Comparison of ENCODE assay signal across 9 mouse cellular contexts in genomic region chr5:100030069-100030468, GRCm38 (mm10). TPM values are rescaled to one million over a fixed set of nuclear protein-coding genes. Genes with fewer than 3 reads are reported as not detected.
A peak's percentile ranks its signal among the peaks of the same experiment; 100 is the strongest.
DNase-seq lines count a peak whose midpoint lies in the region; ATAC-seq and TF ChIP-seq lines count a peak whose summit lies in the region.
"Had no signal": no experiment of that assay in that cellular context is flagged by ENCODE, and none has a peak within 500 bp of the region (broad histone marks: within the 10 kb centered on the region; RNA-seq: fewer than 3 reads in every experiment).

No protein-coding gene starts in this region.

- DNase-seq in forebrain, embryonic 11.5 days (ENCODE audit: low spot score) = no peak
- no peak for DNase-seq in forebrain, embryonic 10.5 days (ENCODE audit: extremely low spot score, low spot score)
- DNase-seq in midbrain, embryonic 11.5 days (ENCODE audit: low spot score, missing footprints) = no peak
- DNase-seq in midbrain, embryonic 10.5 days (ENCODE audit: low spot score) = no peak
- DNase-seq in right cerebral cortex, postnatal 4 days = peak; percentile 34
- DNase-seq in ovary, postnatal 36 days (ENCODE audit: low spot score) = no peak
- DNase-seq in urinary bladder, postnatal 14 days (ENCODE audit: low spot score) = no peak
- DNase-seq: liver, embryonic 13.5 days had no signal

- no peaks in the 10 kb centered on the region; the same call in 1 of the 2 replicates for H3K4me1 ChIP-seq in forebrain, embryonic 11.5 days (replicated peaks; ENCODE audit: control insufficient read depth, insufficient read depth, low read length)
- no peaks in the 10 kb centered on the region for H3K4me1 ChIP-seq in forebrain, embryonic 10.5 days
- 0 out of 2 replicates have a peak, but pooled peaks cover 3% of the 10 kb centered on the region for H3K4me1 ChIP-seq in midbrain, embryonic 11.5 days (ENCODE audit: control insufficient read depth, insufficient read depth, low read length)
- H3K4me1 ChIP-seq in midbrain, embryonic 10.5 days = no peaks in the 10 kb centered on the region
- H3K4me1 ChIP-seq in intestine, postnatal 0 days (replicated peaks; ENCODE audit: control insufficient read depth, insufficient read depth, low read length) = no peaks in the 10 kb centered on the region

- H3K36me3 ChIP-seq in forebrain, embryonic 11.5 days (ENCODE audit: control insufficient read depth, insufficient read depth, low read length) = peaks cover 13% of the 10 kb centered on the region
- H3K36me3 ChIP-seq in forebrain, embryonic 10.5 days (replicated peaks) = peaks cover 45% of the 10 kb centered on the region
- H3K36me3 ChIP-seq in midbrain, embryonic 11.5 days (ENCODE audit: control insufficient read depth, insufficient read depth, low read length) = peaks cover 8% of the 10 kb centered on the region
- H3K36me3 ChIP-seq in midbrain, embryonic 10.5 days = peaks cover 44% of the 10 kb centered on the region
- H3K36me3 ChIP-seq in intestine, postnatal 0 days (ENCODE audit: control insufficient read depth, insufficient read depth) = peaks cover 23% of the 10 kb centered on the region

- peak; percentile 36; the same call in 1 of the 2 replicates for ATAC-seq in forebrain, embryonic 11.5 days (replicated peaks; ENCODE audit: low FRiP score)
- peak; percentile 54 for ATAC-seq in midbrain, embryonic 11.5 days (ENCODE audit: low FRiP score)
- no peak for ATAC-seq in intestine, postnatal 0 days

- H3K4me2 ChIP-seq in forebrain, embryonic 11.5 days (ENCODE audit: low read depth, low read length, severe bottlenecking) = no peak overlapping the region
- H3K4me2 ChIP-seq in midbrain, embryonic 11.5 days = no peak overlapping the region
- no peak overlapping the region for H3K4me2 ChIP-seq in intestine, postnatal 0 days (replicated peaks; ENCODE audit: low read depth)
- H3K4me2 ChIP-seq: liver, embryonic 13.5 days had no signal

- H3K4me3 ChIP-seq in forebrain, embryonic 11.5 days (ENCODE audit: low read depth, low read length) = no peak overlapping the region
- no peak overlapping the region for H3K4me3 ChIP-seq in forebrain, embryonic 10.5 days
- no peak overlapping the region for H3K4me3 ChIP-seq in midbrain, embryonic 11.5 days (ENCODE audit: low read depth, low read length)
- H3K4me3 ChIP-seq in midbrain, embryonic 10.5 days = no peak overlapping the region
- no peak overlapping the region for H3K4me3 ChIP-seq in intestine, postnatal 0 days (ENCODE audit: low read depth, low read length)
- H3K4me3 ChIP-seq: liver, embryonic 13.5 days had no signal

- peak; percentile 33 for TF ChIP-seq CTCF in intestine, postnatal 0 days (IDR thresholded peaks at IDR 0.05; ENCODE audit: low read depth)

- H3K27ac ChIP-seq in forebrain, embryonic 11.5 days (ENCODE audit: low read depth, low read length) = no peak overlapping the region
- H3K27ac ChIP-seq in forebrain, embryonic 10.5 days = no peak overlapping the region
- no peak overlapping the region for H3K27ac ChIP-seq in midbrain, embryonic 11.5 days (ENCODE audit: low read depth, low read length)
- no peak overlapping the region for H3K27ac ChIP-seq in midbrain, embryonic 10.5 days (replicated peaks)
- H3K27ac ChIP-seq in intestine, postnatal 0 days (ENCODE audit: low read depth, low read length) = 0 out of 2 replicates have a peak overlapping the region, but pooled peaks have one; percentile 21
- H3K27ac ChIP-seq: liver, embryonic 13.5 days had no signal

- no peaks in the 10 kb centered on the region for H3K27me3 ChIP-seq in forebrain, embryonic 11.5 days (ENCODE audit: control insufficient read depth, insufficient read depth, low read length)
- H3K27me3 ChIP-seq in forebrain, embryonic 10.5 days (ENCODE audit: poor library complexity, severe bottlenecking) = no peaks in the 10 kb centered on the region
- no peaks in the 10 kb centered on the region for H3K27me3 ChIP-seq in midbrain, embryonic 11.5 days (ENCODE audit: control insufficient read depth, insufficient read depth, low read length)
- no peaks in the 10 kb centered on the region for H3K27me3 ChIP-seq in midbrain, embryonic 10.5 days (ENCODE audit: low read depth, poor library complexity, severe bottlenecking)
- no peaks in the 10 kb centered on the region for H3K27me3 ChIP-seq in intestine, postnatal 0 days (replicated peaks; ENCODE audit: control insufficient read depth, insufficient read depth, low read length)
- H3K27me3 ChIP-seq: liver, embryonic 13.5 days had no signal

- H3K9me3 ChIP-seq in forebrain, embryonic 11.5 days (ENCODE audit: control insufficient read depth, low read length) = no peaks in the 10 kb centered on the region
- no peaks in the 10 kb centered on the region for H3K9me3 ChIP-seq in forebrain, embryonic 10.5 days
- no peaks in the 10 kb centered on the region for H3K9me3 ChIP-seq in midbrain, embryonic 11.5 days (ENCODE audit: control insufficient read depth, low read length)
- H3K9me3 ChIP-seq in midbrain, embryonic 10.5 days (replicated peaks) = no peaks in the 10 kb centered on the region
- H3K9me3 ChIP-seq in intestine, postnatal 0 days (ENCODE audit: control insufficient read depth) = no peaks in the 10 kb centered on the region
- H3K9me3 ChIP-seq: liver, embryonic 13.5 days had no signal

- H3K9ac ChIP-seq in forebrain, embryonic 11.5 days (ENCODE audit: low read length) = no peak overlapping the region
- H3K9ac ChIP-seq in midbrain, embryonic 11.5 days (ENCODE audit: low read length) = no peak overlapping the region
- H3K9ac ChIP-seq in intestine, postnatal 0 days (ENCODE audit: low read depth, low read length) = no peak overlapping the region
- H3K9ac ChIP-seq: liver, embryonic 13.5 days had no signal

- WGBS in forebrain, embryonic 11.5 days = 62% methylated on average over 6 of the region's 6 CpGs
- WGBS in forebrain, embryonic 10.5 days = 76% methylated on average over 6 of the region's 6 CpGs
- WGBS in midbrain, embryonic 11.5 days = 68% methylated on average over 6 of the region's 6 CpGs
- WGBS in midbrain, embryonic 10.5 days = 76% methylated on average over 6 of the region's 6 CpGs
- 17% methylated on average over 6 of the region's 6 CpGs for WGBS in intestine, postnatal 0 days

RNA-seq across cellular contexts. Expression of gene Hnrnpdl, which starts 9.4 kb away (rescaled TPM):
- 296 and 314 TPM in 2 replicates for polyA plus RNA-seq in forebrain, embryonic 11.5 days (2014; fragmentation: Nextera tagmentation; extraction: Ambion mirVana)
- 246 and 247 TPM in 2 replicates for polyA plus RNA-seq in forebrain, embryonic 10.5 days (2016; fragmentation: Nextera tagmentation; extraction: Ambion mirVana)
- 289 and 297 TPM in 2 replicates for polyA plus RNA-seq in midbrain, embryonic 11.5 days (2014; fragmentation: Nextera tagmentation; extraction: Ambion mirVana)
- 234 and 244 TPM in 2 replicates for polyA plus RNA-seq in midbrain, embryonic 10.5 days (2016; fragmentation: Nextera tagmentation; extraction: Ambion mirVana)
- polyA plus RNA-seq in intestine, postnatal 0 days (2015; fragmentation: Nextera tagmentation; extraction: Ambion mirVana) = 61.6 and 63.2 TPM in 2 replicates

RNA-seq across cellular contexts. Expression of gene Enoph1, which starts 9.7 kb away (rescaled TPM):
- 50.5 and 53.1 TPM in 2 replicates for polyA plus RNA-seq in forebrain, embryonic 11.5 days (2014; fragmentation: Nextera tagmentation; extraction: Ambion mirVana)
- 62.8 and 66.9 TPM in 2 replicates for polyA plus RNA-seq in forebrain, embryonic 10.5 days (2016; fragmentation: Nextera tagmentation; extraction: Ambion mirVana)
- 43.2 and 44.5 TPM in 2 replicates for polyA plus RNA-seq in midbrain, embryonic 11.5 days (2014; fragmentation: Nextera tagmentation; extraction: Ambion mirVana)
- 54.6 and 60.4 TPM in 2 replicates for polyA plus RNA-seq in midbrain, embryonic 10.5 days (2016; fragmentation: Nextera tagmentation; extraction: Ambion mirVana)
- 26.6 TPM in 2 replicates for polyA plus RNA-seq in intestine, postnatal 0 days (2015; fragmentation: Nextera tagmentation; extraction: Ambion mirVana)

RNA-seq across cellular contexts. Expression of gene 4930524J08Rik, which starts 51.2 kb away (rescaled TPM):
- 2.8 and 3.4 TPM in 2 replicates for polyA plus RNA-seq in forebrain, embryonic 11.5 days (2014; fragmentation: Nextera tagmentation; extraction: Ambion mirVana)
- polyA plus RNA-seq in forebrain, embryonic 10.5 days (2016; fragmentation: Nextera tagmentation; extraction: Ambion mirVana) = 1.7 and 2.2 TPM in 2 replicates
- polyA plus RNA-seq in midbrain, embryonic 11.5 days (2014; fragmentation: Nextera tagmentation; extraction: Ambion mirVana) = 2.0 and 2.3 TPM in 2 replicates
- 1.8 and 2.4 TPM in 2 replicates for polyA plus RNA-seq in midbrain, embryonic 10.5 days (2016; fragmentation: Nextera tagmentation; extraction: Ambion mirVana)
- polyA plus RNA-seq in intestine, postnatal 0 days (2015; fragmentation: Nextera tagmentation; extraction: Ambion mirVana) = 1.5 and 2.4 TPM in 2 replicates

RNA-seq across cellular contexts. Expression of gene Hnrnpd, which starts 51.3 kb away (rescaled TPM):
- 274 and 313 TPM in 2 replicates for polyA plus RNA-seq in forebrain, embryonic 11.5 days (2014; fragmentation: Nextera tagmentation; extraction: Ambion mirVana)
- 200 and 207 TPM in 2 replicates for polyA plus RNA-seq in forebrain, embryonic 10.5 days (2016; fragmentation: Nextera tagmentation; extraction: Ambion mirVana)
- 282 and 289 TPM in 2 replicates for polyA plus RNA-seq in midbrain, embryonic 11.5 days (2014; fragmentation: Nextera tagmentation; extraction: Ambion mirVana)
- polyA plus RNA-seq in midbrain, embryonic 10.5 days (2016; fragmentation: Nextera tagmentation; extraction: Ambion mirVana) = 207 and 256 TPM in 2 replicates
- 66.5 and 67.1 TPM in 2 replicates for polyA plus RNA-seq in intestine, postnatal 0 days (2015; fragmentation: Nextera tagmentation; extraction: Ambion mirVana)
